Mouse (Mus musculus): Measurements from ENCODE around the gene Plekhg4. TPM values are rescaled to one million over a fixed set of nuclear protein-coding genes. Genes with fewer than 3 reads are reported as not detected.

Gene Plekhg4
- polyA plus RNA-seq, 1 experiment, result 0.14 TPM

DNA sequence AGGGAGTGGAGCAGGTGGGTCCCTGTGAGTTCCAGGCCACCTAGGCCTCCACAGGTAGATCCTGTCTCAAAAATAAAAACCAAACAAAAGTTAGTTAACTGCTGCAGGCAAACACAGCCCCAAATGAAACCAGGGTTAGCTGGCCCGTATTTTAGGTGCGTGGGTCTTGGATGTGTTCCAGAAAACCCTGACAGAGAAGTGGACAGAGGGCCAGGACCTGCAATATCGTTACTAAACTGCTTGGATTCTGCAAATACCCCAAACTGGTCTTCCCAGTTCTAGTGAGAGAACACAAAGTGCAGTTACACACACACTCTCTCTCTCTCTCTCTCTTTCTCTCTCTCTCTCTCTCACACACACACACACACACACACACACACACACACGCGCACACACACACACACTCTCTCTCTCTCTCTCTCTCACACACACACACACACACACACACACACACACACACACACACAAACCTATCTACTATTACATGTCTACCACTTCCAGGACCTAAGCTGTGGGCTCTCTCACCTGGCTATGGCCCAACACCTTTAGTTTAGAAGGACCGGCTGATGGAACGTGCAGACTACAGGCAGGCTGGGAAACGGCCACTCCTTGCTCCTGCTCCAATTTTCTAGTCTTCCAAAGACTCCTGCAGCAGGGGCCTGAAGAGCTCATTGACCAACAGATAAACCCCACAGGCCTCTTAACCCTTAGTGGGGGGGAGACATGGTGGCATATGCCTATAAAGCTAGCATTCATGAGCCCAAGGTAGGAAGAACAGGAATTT, 29.1 kb upstream of the Plekhg4 start:
- TF ChIP-seq POLR2A (IDR thresholded peaks at IDR 0.05; ENCODE audit: low read depth, low read length), result no peak
- no peak for TF ChIP-seq CTCF (conservative IDR thresholded peaks at IDR 0.05; ENCODE audit: insufficient read depth, insufficient read length, low read depth, low read length)
- Histone ChIP-seq H3K27ac (ENCODE audit: insufficient read depth, low read depth, low read length) (no peak overlapping the region), H3K4me1 (ENCODE audit: control insufficient read depth, insufficient read depth, low read length) (no peaks in the 10 kb centered on the region; the same call in 1 of the 2 replicates), H3K4me3 (ENCODE audit: insufficient read depth, low read depth, low read length) (no peak overlapping the region), H3K27me3 (replicated peaks; ENCODE audit: control insufficient read depth, insufficient read depth, low read length) (no peaks in the 10 kb centered on the region), H3K36me3 (ENCODE audit: control insufficient read depth, insufficient read depth, low read length) (no peaks in the 10 kb centered on the region)
- no peak for DNase-seq
- WGBS, result 43% methylated on average over 7 of the region's 8 CpGs

DNA sequence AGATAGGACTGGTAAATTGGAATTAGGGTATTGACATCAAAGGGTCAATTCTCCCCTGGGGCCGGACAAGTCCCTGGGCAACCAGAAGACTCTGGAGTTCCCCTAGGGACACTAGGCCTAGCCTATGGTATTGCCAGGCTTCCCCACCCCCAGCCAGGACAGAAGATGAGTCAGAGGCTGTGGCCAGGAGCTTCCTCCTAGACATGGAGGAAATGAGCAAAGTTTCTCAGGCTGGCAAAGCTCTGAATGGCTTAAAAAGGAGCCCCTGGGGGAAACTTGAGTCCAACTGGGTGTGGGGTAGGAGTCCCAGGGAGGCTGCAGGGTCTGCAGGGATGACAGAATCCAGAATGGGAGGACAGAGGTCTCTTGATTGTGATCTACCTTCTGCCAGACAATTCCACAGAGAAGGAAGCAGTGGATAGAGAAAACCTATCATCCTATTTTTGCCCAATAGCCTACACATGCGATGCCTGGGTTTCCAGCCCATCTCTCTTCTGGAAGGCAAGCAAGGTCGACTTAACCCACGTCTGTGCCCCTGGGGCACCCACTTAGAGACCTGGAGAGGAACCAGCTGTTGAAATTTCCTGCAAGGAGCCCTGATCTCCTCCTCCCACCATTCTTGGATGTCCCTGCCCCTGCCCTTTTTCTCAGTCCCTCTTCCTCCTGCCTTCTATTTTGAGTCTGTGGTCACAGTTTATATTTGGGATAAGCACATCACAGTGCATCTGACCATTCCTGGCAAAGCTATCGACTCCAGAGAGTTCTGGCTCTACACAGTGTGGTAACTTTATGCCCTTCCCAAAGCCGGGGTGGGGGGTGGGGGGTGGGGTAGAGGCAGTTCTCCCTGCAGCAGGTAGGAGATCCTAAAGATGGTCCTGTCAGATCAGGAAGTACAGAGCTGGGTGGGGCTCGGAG, 27.8 kb upstream of the Plekhg4 start:
- no peaks in the 10 kb centered on the region for H3K36me3 ChIP-seq (ENCODE audit: control insufficient read depth, insufficient read depth, low read length)
- H3K27ac ChIP-seq (ENCODE audit: insufficient read depth, low read depth, low read length), result peak overlapping the region; percentile 66
- DNase-seq, result peak; percentile 66
- no peaks in the 10 kb centered on the region for H3K27me3 ChIP-seq (replicated peaks; ENCODE audit: control insufficient read depth, insufficient read depth, low read length)
- H3K4me1 ChIP-seq (ENCODE audit: control insufficient read depth, insufficient read depth, low read length), result no peaks in the 10 kb centered on the region; the same call in 1 of the 2 replicates
- H3K4me3 ChIP-seq (ENCODE audit: insufficient read depth, low read depth, low read length), result no peak overlapping the region
- TF ChIP-seq POLR2A (IDR thresholded peaks at IDR 0.05; ENCODE audit: low read depth, low read length), result no peak
- no peak for TF ChIP-seq CTCF (conservative IDR thresholded peaks at IDR 0.05; ENCODE audit: insufficient read depth, insufficient read length, low read depth, low read length)
- WGBS, result 48% methylated on average over 7 of the region's 7 CpGs

DNA sequence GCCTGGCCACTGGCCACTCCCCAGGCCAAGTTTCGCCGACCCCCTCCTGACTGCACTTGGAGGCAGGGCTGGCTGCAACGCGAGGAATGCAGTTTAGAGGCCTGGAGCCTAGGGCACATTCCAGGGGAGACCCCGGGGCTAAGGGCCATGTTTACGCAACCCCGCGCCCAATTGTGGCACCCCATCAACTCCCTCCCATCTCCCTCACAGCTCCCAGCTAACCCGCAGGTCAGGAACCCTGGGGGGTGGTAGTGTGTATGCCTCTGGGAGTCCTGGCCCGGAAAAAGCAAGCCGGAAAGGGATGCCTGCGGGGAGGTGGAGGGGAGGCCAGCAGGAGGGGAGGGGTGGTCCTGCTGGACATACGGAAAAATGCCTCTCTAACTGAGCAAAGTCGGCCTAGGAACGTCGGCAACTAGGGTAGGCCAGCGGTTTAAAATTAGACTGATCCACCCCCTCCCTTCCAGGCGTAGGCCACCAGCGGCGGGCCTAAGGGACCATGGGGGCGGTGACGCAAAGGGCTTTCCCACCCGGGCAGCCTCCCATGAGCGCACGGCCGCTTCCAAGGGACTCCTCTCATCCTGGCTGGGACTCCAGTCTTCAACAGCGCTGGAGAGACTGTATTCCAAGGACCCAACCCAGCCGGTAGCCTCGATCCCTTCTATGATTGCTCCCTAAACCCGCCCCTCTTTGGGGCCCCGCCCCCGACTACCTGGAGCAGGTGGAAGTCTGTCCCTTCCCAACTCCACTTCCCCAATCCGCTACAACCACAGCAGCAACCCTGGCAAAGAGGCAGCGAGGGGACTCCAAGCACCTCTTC, 26.3 kb upstream of the Plekhg4 start:
- Histone ChIP-seq H3K27ac (ENCODE audit: insufficient read depth, low read depth, low read length) (peak overlapping the region; percentile 73), H3K27me3 (replicated peaks; ENCODE audit: control insufficient read depth, insufficient read depth, low read length) (no peaks in the 10 kb centered on the region), H3K4me3 (ENCODE audit: insufficient read depth, low read depth, low read length) (peak overlapping the region; percentile 85), H3K36me3 (ENCODE audit: control insufficient read depth, insufficient read depth, low read length) (no peaks in the 10 kb centered on the region), H3K4me1 (ENCODE audit: control insufficient read depth, insufficient read depth, low read length) (no peaks in the 10 kb centered on the region; the same call in 1 of the 2 replicates)
- DNase-seq, result peak; percentile 87
- TF ChIP-seq CTCF (conservative IDR thresholded peaks at IDR 0.05; ENCODE audit: insufficient read depth, insufficient read length, low read depth, low read length) (no peak), POLR2A (IDR thresholded peaks at IDR 0.05; ENCODE audit: low read depth, low read length) (no peak)
- WGBS, result 4% methylated on average over 34 of the region's 34 CpGs

DNA sequence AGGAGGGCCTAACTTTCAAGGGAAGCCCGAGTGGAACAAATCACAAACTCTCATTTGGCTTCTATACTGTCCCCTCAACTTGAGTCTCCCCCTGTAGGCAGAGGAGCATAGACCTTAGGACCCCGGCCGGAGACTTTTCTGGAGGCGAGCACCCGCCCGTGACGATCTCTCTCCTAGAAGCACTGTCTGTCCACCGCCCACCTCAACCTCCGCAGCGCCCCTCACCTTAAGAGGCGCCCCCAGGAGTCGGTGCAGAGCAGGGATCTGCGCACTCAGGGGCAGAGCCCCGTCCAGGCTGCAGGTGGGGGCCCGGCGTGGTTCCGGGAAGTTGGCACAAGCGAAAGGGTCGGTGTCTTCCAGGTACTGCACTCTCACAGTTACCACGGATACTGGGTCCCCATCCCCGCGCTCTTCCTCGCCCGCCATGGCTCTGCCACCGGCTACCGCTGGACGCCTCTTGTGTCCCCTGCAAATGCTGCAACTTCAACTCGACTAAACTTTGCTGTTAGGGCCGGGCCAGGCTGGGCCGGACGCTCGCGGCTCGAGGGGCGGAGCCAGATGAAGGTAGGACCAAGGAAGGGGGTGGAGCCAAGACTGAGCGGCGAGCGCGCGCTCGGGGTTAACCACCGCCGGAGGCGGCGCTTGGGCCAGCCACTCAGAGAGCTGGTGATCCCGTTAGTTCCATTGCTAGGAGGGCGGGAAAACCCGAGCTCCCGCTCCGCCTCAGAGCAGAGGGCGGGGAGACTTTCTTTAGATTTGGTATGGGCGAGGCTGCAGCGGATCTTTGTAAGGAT, 25.4 kb upstream of the Plekhg4 start, which contains the start of gene Fhod1:
Gene Fhod1 (minus strand): TSS at position 526 of the 794 bp plus-strand sequence.
- Histone ChIP-seq H3K4me3 (ENCODE audit: insufficient read depth, low read depth, low read length) (peak within 1 kb of the TSS; percentile 85), H3K4me1 (ENCODE audit: control insufficient read depth, insufficient read depth, low read length) (no peaks in the 10 kb centered on the region; the same call in 1 of the 2 replicates), H3K36me3 (ENCODE audit: control insufficient read depth, insufficient read depth, low read length) (no peaks in the 10 kb centered on the region), H3K27me3 (replicated peaks; ENCODE audit: control insufficient read depth, insufficient read depth, low read length) (no peaks in the 10 kb centered on the region), H3K27ac (ENCODE audit: insufficient read depth, low read depth, low read length) (peak within 1 kb of the TSS; percentile 73)
- under 1% methylated on average over 53 of the region's 53 CpGs for WGBS
- peak; percentile 99 for DNase-seq
- TF ChIP-seq POLR2A (IDR thresholded peaks at IDR 0.05; ENCODE audit: low read depth, low read length), result peak; percentile 69
- TF ChIP-seq CTCF (conservative IDR thresholded peaks at IDR 0.05; ENCODE audit: insufficient read depth, insufficient read length, low read depth, low read length), result no peak

DNA sequence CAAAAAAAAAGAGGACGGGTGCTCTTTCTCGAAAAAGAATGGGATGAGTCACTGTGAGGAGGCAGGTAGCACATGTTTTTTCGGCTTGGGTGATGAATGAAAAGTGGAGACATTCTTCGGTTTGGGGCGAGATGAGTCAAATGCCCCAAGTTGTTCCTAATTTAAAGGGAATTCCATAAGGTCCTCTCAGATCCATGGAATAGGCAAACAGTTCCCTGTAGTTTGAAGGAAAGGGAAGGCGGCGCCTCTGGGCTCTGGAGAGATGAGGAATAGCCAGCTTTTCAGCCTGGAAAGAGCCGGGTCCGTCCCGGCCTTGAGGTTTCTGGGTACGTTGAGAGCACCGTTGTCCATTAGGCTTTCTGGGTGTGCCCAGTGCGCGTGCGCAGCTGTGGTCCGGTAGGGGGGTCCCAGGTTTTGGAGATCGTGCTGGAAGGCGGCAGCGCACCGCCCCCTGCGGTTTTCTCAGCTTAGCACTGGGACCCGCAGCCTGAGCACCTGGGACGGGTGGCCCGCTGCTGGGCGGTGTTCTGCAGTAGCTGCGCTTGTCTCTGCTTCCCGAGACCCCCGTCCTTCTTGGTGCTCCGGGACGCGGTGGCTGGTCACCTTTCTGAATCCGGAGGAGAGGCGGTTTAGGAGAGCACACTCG, 24.5 kb upstream of the Plekhg4 start, which contains the start of gene Slc9a5:
Gene Slc9a5 (plus strand): TSS at position 394 of the 646 bp plus-strand sequence.
- no peaks in the 10 kb centered on the region for H3K36me3 ChIP-seq (ENCODE audit: control insufficient read depth, insufficient read depth, low read length)
- no peak for TF ChIP-seq POLR2A (IDR thresholded peaks at IDR 0.05; ENCODE audit: low read depth, low read length)
- no peak for TF ChIP-seq CTCF (conservative IDR thresholded peaks at IDR 0.05; ENCODE audit: insufficient read depth, insufficient read length, low read depth, low read length)
- peak within 1 kb of the TSS; percentile 85 for H3K4me3 ChIP-seq (ENCODE audit: insufficient read depth, low read depth, low read length)
- H3K4me1 ChIP-seq (ENCODE audit: control insufficient read depth, insufficient read depth, low read length), result no peaks in the 10 kb centered on the region; the same call in 1 of the 2 replicates
- DNase-seq, result no peak
- under 1% methylated on average over 34 of the region's 34 CpGs for WGBS
- peak within 1 kb of the TSS; percentile 73 for H3K27ac ChIP-seq (ENCODE audit: insufficient read depth, low read depth, low read length)
- no peaks in the 10 kb centered on the region for H3K27me3 ChIP-seq (replicated peaks; ENCODE audit: control insufficient read depth, insufficient read depth, low read length)

All from kidney, adult 2 months (tissue).